Mouse (Mus musculus): ENCODE results near the gene Napb.

DNA sequence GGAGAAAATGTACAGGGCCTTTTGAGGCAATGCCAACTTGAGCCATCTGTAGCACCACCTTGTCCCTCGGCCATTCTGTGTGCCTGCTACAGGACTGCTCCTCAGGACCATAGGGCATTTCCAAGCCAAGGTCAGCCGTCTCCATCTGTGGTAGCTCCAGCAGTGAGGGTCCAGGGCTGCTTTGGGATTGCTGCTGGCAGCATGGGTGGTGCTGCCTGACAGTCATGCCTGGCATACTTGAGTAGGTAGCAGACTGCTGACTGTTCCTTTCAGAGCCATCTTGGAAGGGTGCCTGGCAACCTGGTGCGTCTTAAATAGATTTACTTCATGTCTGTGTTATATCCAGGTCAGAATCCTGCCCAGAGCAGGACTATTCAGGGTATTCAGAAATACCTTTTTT is 10.7 kb upstream of the Napb start:
- TF ChIP-seq CTCF (IDR thresholded peaks at IDR 0.05; ENCODE audit: borderline replicate concordance, control insufficient read depth, extremely low read depth, insufficient read depth, low read length, poor library complexity) (no peak), POLR2A (IDR thresholded peaks at IDR 0.05; ENCODE audit: control insufficient read depth, extremely low read depth, insufficient read depth, low read length, poor library complexity) (no peak)
